Mouse (Mus musculus) heart, adult 2 months (tissue): Measurements from ENCODE around the gene Aadacl3.

ENCODE experiments used
- CTCF ChIP-seq: fragments of 200-600 bp; IDR thresholded peaks from 2 replicates; pipeline ENCODE4 v1.8.1; 2022; ENCODE audit warnings: antibody characterized with exemption, mild to moderate bottlenecking, moderate library complexity
- EP300 ChIP-seq: fragments of 200-500 bp; IDR thresholded peaks from 2 replicates; pipeline ENCODE4 v1.6.1; 2011; ENCODE audit warnings: low read depth, low read length, control low read depth; ENCODE audit not compliant: insufficient read depth
- POLR2A ChIP-seq: fragments of 200-500 bp; IDR thresholded peaks from 2 replicates; pipeline ENCODE4 v1.6.1; 2011; ENCODE audit warnings: mild to moderate bottlenecking, low read depth, low read length, control low read depth; ENCODE audit not compliant: insufficient read depth

DNA sequence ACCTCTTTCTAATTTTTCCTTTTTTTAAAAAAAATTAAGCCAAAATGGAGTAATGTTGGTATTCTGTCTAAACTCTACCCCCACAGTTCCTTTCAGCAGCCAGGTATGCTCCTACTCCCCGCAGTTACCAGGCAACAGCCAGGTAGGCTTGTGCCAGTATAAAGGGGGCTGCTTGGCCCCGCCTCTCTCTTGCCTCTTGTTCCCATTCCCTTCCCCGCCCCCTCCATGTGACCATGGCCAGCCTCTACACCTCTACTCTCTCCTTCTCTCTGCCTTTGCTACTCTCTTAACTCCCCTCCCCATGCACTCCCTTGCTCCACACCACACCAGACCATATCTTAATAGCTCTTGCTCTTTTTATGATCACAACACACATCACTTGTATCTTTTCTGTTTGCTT lies 57.3 kb downstream of the Aadacl3 start:
- TF ChIP-seq CTCF (no peak), POLR2A (no peak), EP300 (no peak)
